Mouse (Mus musculus) small intestine, adult 2 months (tissue): Measurements from ENCODE around the gene Gm10354. TPM values are rescaled to one million over a fixed set of nuclear protein-coding genes. Genes with fewer than 3 reads are reported as not detected.
"Not testable (repeated sequence)": the region's sequence is repeated elsewhere in the genome, so short reads cannot be mapped to it uniquely, and the experiment has no call there.

Experiments used
- H3K27ac ChIP-seq: fragments of 200-500 bp; 2 replicates; pipeline ENCODE4 v1.5.1; 2012; ENCODE audit warnings: low read depth, low read length, control low read depth, inconsistent platforms; ENCODE audit not compliant: insufficient read depth
- H3K27me3 ChIP-seq: fragments of 200-500 bp; 2 replicates; pipeline ENCODE4 v1.6.1; 2012; ENCODE audit warnings: mild to moderate bottlenecking, moderate library complexity, low read length, inconsistent platforms; ENCODE audit not compliant: control insufficient read depth, insufficient read depth
- H3K36me3 ChIP-seq: fragments of 200-500 bp; 2 replicates; pipeline ENCODE4 v1.6.1; 2012; ENCODE audit warnings: mild to moderate bottlenecking, low read length, control low read depth, inconsistent platforms; ENCODE audit not compliant: control insufficient read depth, insufficient read depth
- H3K4me1 ChIP-seq: fragments of 200-500 bp; 2 replicates; pipeline ENCODE4 v1.6.1; 2012; ENCODE audit warnings: low read length, inconsistent platforms, mixed read lengths; ENCODE audit not compliant: control insufficient read depth, insufficient read depth, insufficient read length
- H3K4me3 ChIP-seq: fragments of 200-500 bp; 2 replicates; pipeline ENCODE4 v1.5.1; 2012; ENCODE audit warnings: low read depth, mild to moderate bottlenecking, control low read depth, inconsistent platforms, low read length, moderate library complexity
- WGBS: fragments of 180-500 bp; shearing (Covaris S2); methylation state at CpG from one replicate; pipeline ENCODE4 v1.1.7; 2018; 5-methylcytosine and 5-hydroxymethylcytosine counted together
- polyA plus RNA-seq: library from polyadenylated mRNA; depleted of rRNA; stranded (reverse); fragments of >200 nt; gene quantifications from 2 replicates; pipeline ENCODE4 v1.2.3, GENCODE M21; 2012; rRNA removed

Gene Gm10354
- not detected in 2 replicates for polyA plus RNA-seq

GRCm38 (mm10) chr5:14978835-14979234 lies at the start of gene Gm10354:
Gene Gm10354, minus strand, starts transcription at chr5:14978935.
- not testable (repeated sequence) for H3K4me1 ChIP-seq, H3K4me3 ChIP-seq, H3K36me3 ChIP-seq, H3K27ac ChIP-seq, H3K27me3 ChIP-seq
- WGBS = 21% methylated on average over 1 of the region's 1 CpGs

DNA sequence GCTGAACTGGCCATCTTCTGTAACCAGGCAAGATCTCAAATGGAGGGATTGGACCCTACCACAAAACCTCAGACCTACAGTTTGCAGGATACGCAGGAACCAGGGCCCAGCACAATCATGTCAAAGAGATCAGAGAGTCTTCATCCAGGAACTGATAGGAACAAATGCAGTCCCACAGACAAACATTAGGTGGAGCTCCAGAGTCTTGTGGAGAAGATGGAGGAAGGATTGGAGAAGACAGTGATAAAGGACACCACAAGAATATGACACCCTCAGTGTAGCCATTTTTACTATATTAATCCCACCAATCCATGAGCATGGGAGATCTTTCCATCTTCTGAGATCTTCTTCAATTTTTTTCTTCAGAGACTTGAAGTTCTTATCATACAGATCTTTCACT lies 45.6 kb upstream of the Gm10354 start:
- H3K4me1 ChIP-seq, H3K27me3 ChIP-seq, H3K27ac ChIP-seq, H3K36me3 ChIP-seq, H3K4me3 ChIP-seq: not testable (repeated sequence)
- 81% methylated on average over 1 of the region's 1 CpGs for WGBS

DNA sequence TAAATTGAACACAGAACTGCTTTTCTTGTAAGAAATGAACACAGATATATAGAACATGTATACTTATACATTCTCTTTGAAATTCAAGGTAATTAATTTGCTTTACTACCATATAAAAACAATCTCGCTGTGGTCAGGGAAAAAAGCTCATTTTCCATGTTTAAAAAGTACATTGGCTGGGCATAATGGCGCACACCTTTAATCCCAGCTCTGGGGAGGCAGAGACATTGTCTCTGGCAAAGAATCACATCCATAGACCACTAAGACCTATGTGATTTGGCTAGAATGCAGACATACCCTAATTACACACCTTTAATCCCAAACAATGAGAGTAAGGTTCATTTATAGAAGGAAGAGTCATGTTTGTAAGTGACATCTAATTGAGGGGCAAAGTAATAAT lies 41.3 kb upstream of the Gm10354 start:
- not testable (repeated sequence) for H3K27me3 ChIP-seq, H3K27ac ChIP-seq, H3K4me1 ChIP-seq, H3K4me3 ChIP-seq, H3K36me3 ChIP-seq
- WGBS = 65% methylated on average over 2 of the region's 2 CpGs

DNA sequence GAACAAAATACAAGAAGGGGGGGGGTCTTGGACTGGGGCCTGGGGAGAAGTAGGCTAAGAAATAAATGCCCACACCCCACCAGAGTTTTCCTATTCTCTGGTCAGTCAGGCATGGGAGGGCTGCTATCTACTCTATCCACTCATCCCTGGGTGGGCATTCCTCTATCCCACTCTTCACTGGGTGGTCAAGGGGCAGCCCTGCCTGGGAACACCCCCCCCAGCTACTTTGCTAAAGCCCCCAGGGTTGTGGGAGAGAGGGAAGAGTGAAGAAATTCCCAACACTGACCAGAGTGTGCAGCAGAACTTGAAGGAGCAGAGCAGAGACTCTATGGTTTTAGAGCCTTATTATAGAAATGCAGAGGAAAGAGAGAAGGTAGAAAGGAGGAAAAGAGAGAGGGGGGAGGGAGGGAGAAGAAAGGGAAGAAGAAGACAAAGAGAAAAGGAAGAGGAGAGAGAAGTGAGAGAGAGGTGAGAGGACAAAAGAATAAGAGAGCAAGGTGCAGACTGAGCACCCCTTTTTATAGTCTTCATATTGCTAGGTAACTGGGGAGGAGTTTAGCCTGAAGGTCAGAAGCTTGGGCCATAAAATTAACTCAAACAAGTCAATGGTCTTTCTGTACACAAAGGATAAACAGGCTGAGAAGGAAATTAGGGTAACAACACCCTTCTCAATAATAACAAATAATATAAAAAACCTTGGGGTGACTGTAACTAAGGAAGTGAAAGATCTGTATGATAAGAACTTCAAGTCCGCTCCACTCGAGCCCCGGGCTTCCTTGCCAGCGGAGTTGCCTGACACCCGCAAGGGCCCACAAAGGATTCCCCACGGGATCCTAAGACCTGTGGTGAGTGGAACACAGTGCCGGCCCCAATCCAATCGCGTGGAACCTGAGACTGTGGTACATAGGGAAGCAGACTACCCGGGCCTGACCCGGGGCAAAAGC lies 32.2 kb upstream of the Gm10354 start:
- H3K4me3 ChIP-seq, H3K27ac ChIP-seq, H3K36me3 ChIP-seq, H3K4me1 ChIP-seq, H3K27me3 ChIP-seq: not testable (repeated sequence)
- WGBS = 82% methylated on average over 11 of the region's 11 CpGs

DNA sequence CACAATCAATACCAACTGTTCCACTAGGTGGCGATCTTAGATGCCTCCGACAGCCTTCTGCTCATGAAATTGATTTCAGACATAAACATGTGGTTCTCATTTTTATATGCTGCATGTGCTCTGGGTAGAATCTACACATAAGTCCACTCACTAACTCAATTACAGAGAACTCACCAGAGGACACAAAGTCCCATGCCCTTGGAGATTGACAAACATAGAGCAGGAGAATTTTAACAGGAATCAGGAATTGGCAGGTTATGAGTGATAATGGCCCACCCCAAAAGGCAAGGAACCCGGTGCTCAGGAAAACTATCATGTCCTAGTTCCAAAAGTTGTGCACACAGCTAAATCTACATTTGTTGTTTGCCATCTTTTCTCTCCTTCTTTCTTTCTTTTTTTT lies 28.2 kb upstream of the Gm10354 start:
- not testable (repeated sequence) for H3K27ac ChIP-seq, H3K36me3 ChIP-seq, H3K27me3 ChIP-seq, H3K4me1 ChIP-seq, H3K4me3 ChIP-seq
- 52% methylated on average over 3 of the region's 3 CpGs for WGBS

- H3K4me1 ChIP-seq, H3K4me3 ChIP-seq, H3K27me3 ChIP-seq, H3K36me3 ChIP-seq, H3K27ac ChIP-seq: not testable (repeated sequence)
- WGBS = 68% methylated on average over 3 of the region's 3 CpGs
Measured at GRCm38 (mm10) chr5:15006288-15006687, 27.6 kb upstream of the Gm10354 start.

GRCm38 (mm10) chr5:15005584-15005983 lies 26.8 kb upstream of the Gm10354 start:
- H3K27ac ChIP-seq, H3K27me3 ChIP-seq, H3K36me3 ChIP-seq, H3K4me1 ChIP-seq, H3K4me3 ChIP-seq: not testable (repeated sequence)
- WGBS = 56% methylated on average over 3 of the region's 4 CpGs

- H3K4me3 ChIP-seq, H3K27ac ChIP-seq, H3K36me3 ChIP-seq, H3K27me3 ChIP-seq, H3K4me1 ChIP-seq: not testable (repeated sequence)
- 75% methylated on average over 5 of the region's 5 CpGs for WGBS
Measured at GRCm38 (mm10) chr5:15004569-15005562, 26.1 kb upstream of the Gm10354 start.

- H3K27me3 ChIP-seq, H3K4me3 ChIP-seq, H3K4me1 ChIP-seq, H3K36me3 ChIP-seq, H3K27ac ChIP-seq: not testable (repeated sequence)
- WGBS = 73% methylated on average over 9 of the region's 9 CpGs
Measured at GRCm38 (mm10) chr5:14998077-14998476, 19.3 kb upstream of the Gm10354 start.

DNA sequence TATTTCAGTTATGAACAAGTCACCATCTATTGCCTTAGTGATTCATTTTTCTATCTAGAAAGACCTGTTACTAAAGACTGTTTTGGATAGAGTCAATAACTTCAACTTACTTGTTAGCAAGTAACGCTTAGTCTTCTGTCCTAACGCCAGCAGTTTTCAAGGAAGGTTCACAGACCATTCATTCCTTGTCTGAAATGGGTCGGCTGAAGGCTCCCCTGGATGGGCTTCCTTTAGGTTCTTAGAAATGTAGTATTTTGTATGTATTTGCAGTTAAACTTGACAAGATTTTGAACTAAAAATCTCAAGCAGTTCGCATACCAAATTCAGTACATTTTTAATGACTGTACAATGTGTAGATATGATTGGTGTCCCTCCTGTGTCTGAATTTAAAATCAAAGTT lies 18.8 kb upstream of the Gm10354 start:
- H3K4me3 ChIP-seq, H3K4me1 ChIP-seq, H3K27me3 ChIP-seq, H3K36me3 ChIP-seq, H3K27ac ChIP-seq: not testable (repeated sequence)
- WGBS = 83% methylated on average over 4 of the region's 4 CpGs

DNA sequence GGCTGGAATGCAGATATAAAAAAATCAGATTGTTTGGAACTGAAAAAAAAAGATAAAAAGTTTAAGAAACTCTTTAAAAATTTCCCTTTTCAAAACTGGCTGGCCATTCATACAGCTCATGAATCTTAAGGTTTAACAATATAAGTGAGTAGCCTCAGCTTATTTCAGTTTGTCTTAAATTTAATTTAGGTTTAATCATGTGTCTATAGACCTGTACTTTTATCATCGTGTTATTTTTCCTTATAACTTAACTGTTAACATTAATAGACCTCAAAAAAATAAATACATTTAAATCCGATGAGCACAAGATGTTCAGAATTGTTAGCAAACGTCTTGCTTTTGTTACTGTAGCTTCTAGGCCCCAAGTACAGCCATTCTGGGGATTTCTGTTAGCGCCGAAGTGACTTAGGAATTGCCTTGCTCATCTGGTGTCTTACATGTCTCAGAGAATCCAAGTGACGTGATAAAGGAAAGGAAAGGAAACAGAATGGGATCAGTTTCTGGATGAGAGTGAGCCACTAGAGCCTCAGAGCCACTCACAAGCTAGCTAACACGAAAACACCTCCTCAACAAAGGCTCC lies 18.0 kb upstream of the Gm10354 start:
- H3K36me3 ChIP-seq, H3K4me3 ChIP-seq, H3K4me1 ChIP-seq, H3K27ac ChIP-seq, H3K27me3 ChIP-seq: not testable (repeated sequence)
- WGBS = 68% methylated on average over 7 of the region's 7 CpGs
